Mouse (Mus musculus): ENCODE data around the gene Wfdc21.

Wfdc21 gene

GRCm38 (mm10) chr11:83753581-83754181 is 6.9 kb downstream of the Wfdc21 start, which contains the start of gene Heatr6:
Gene Heatr6, plus strand, starts transcription at chr11:83753696.
- DNase-seq (ENCODE audit: low spot score) = peak; percentile 91

GRCm38 (mm10) chr11:83754227-83754626 is 7.5 kb downstream of the Wfdc21 start:
- no peak for DNase-seq (ENCODE audit: low spot score)

- no peak for DNase-seq (ENCODE audit: low spot score)
Measured at GRCm38 (mm10) chr11:83767306-83767705, 20.6 kb downstream of the Wfdc21 start.

- no peak for DNase-seq (ENCODE audit: low spot score)
Measured at GRCm38 (mm10) chr11:83768976-83769375, 22.2 kb downstream of the Wfdc21 start.

GRCm38 (mm10) chr11:83771014-83771413 is 24.3 kb downstream of the Wfdc21 start:
- DNase-seq (ENCODE audit: low spot score) = no peak

- no peak for DNase-seq (ENCODE audit: low spot score)
Measured at GRCm38 (mm10) chr11:83772341-83772740, 25.6 kb downstream of the Wfdc21 start.

GRCm38 (mm10) chr11:83773691-83774090 is 27.0 kb downstream of the Wfdc21 start:
- DNase-seq (ENCODE audit: low spot score) = no peak

- no peak for DNase-seq (ENCODE audit: low spot score)
Measured at GRCm38 (mm10) chr11:83774324-83774723, 27.6 kb downstream of the Wfdc21 start.

- DNase-seq (ENCODE audit: low spot score) = no peak
Measured at GRCm38 (mm10) chr11:83776798-83777197, 30.1 kb downstream of the Wfdc21 start.

- no peak for DNase-seq (ENCODE audit: low spot score)
Measured at GRCm38 (mm10) chr11:83783931-83784600, 37.3 kb downstream of the Wfdc21 start.

GRCm38 (mm10) chr11:83784661-83785060 is 37.9 kb downstream of the Wfdc21 start:
- peak; percentile 19 for DNase-seq (ENCODE audit: low spot score)

GRCm38 (mm10) chr11:83785366-83785765 is 38.6 kb downstream of the Wfdc21 start:
- peak; percentile 31 for DNase-seq (ENCODE audit: low spot score)

- peak; percentile 16 for DNase-seq (ENCODE audit: low spot score)
Measured at GRCm38 (mm10) chr11:83786835-83787234, 40.1 kb downstream of the Wfdc21 start.

- no peak for DNase-seq (ENCODE audit: low spot score)
Measured at GRCm38 (mm10) chr11:83787401-83788021, 40.8 kb downstream of the Wfdc21 start.

GRCm38 (mm10) chr11:83788331-83788730 is 41.6 kb downstream of the Wfdc21 start:
- DNase-seq (ENCODE audit: low spot score) = no peak

GRCm38 (mm10) chr11:83789259-83789658 is 42.5 kb downstream of the Wfdc21 start:
- DNase-seq (ENCODE audit: low spot score) = peak; percentile 54

- no peak for DNase-seq (ENCODE audit: low spot score)
Measured at GRCm38 (mm10) chr11:83791133-83791532, 44.4 kb downstream of the Wfdc21 start.

GRCm38 (mm10) chr11:83792316-83792914 is 45.7 kb downstream of the Wfdc21 start:
- DNase-seq (ENCODE audit: low spot score) = no peak

GRCm38 (mm10) chr11:83793264-83793663 is 46.5 kb downstream of the Wfdc21 start:
- DNase-seq (ENCODE audit: low spot score) = no peak

- DNase-seq (ENCODE audit: low spot score) = no peak
Measured at GRCm38 (mm10) chr11:83796112-83796511, 49.4 kb downstream of the Wfdc21 start.

- DNase-seq (ENCODE audit: low spot score) = no peak
Measured at GRCm38 (mm10) chr11:83796980-83797608, 50.4 kb downstream of the Wfdc21 start.

- DNase-seq (ENCODE audit: low spot score) = no peak
Measured at GRCm38 (mm10) chr11:83799871-83800430, 53.2 kb downstream of the Wfdc21 start.

Data from urinary bladder, postnatal 25 days (tissue).